8 mouse cellular contexts compared by ENCODE assay signal in genomic region chr12:55446746-55447395, GRCm38 (mm10). TPM values are rescaled to one million over a fixed set of nuclear protein-coding genes. Genes with fewer than 3 reads are reported as not detected.
A peak's percentile ranks its signal among the peaks of the same experiment; 100 is the strongest.
DNase-seq lines count a peak whose midpoint lies in the region; ATAC-seq lines count a peak whose summit lies in the region.

No protein-coding gene starts in this region.

- H3K27me3 ChIP-seq in forebrain, embryonic 14.5 days (replicated peaks; ENCODE audit: control insufficient read depth, insufficient read depth, low read length), result no peaks in the 10 kb centered on the region
- H3K27me3 ChIP-seq in liver, embryonic 15.5 days, result 0 out of 2 replicates have a peak, but pooled peaks cover 10% of the 10 kb centered on the region
- H3K27me3 ChIP-seq in neural tube, embryonic 11.5 days (ENCODE audit: control insufficient read depth, insufficient read depth, low read length), result no peaks in the 10 kb centered on the region
- H3K27me3 ChIP-seq in stomach, embryonic 16.5 days (ENCODE audit: control insufficient read depth, insufficient read depth, low read length), result no peaks in the 10 kb centered on the region

- H3K4me3 ChIP-seq in forebrain, embryonic 14.5 days (ENCODE audit: low read depth, low read length), result no peak overlapping the region
- H3K4me3 ChIP-seq in liver, embryonic 15.5 days (replicated peaks), result no peak overlapping the region
- H3K4me3 ChIP-seq in neural tube, embryonic 11.5 days (ENCODE audit: low read depth, low read length), result no peak overlapping the region
- H3K4me3 ChIP-seq in stomach, embryonic 16.5 days (replicated peaks; ENCODE audit: low read length), result no peak overlapping the region

- peak overlapping the region; percentile 10 for H3K9ac ChIP-seq in forebrain, embryonic 14.5 days (ENCODE audit: low read length)
- H3K9ac ChIP-seq in liver, embryonic 15.5 days, result no peak overlapping the region
- H3K9ac ChIP-seq in neural tube, embryonic 11.5 days (ENCODE audit: low read length), result peak overlapping the region; percentile 23
- H3K9ac ChIP-seq in stomach, embryonic 16.5 days (ENCODE audit: low read length), result peak overlapping the region; percentile 50

- peaks cover 16% of the 10 kb centered on the region for H3K4me1 ChIP-seq in forebrain, embryonic 14.5 days (ENCODE audit: control insufficient read depth, insufficient read depth, low read length)
- H3K4me1 ChIP-seq in liver, embryonic 15.5 days (replicated peaks), result peaks cover 24% of the 10 kb centered on the region
- no peaks in the 10 kb centered on the region; the same call in 1 of the 2 replicates for H3K4me1 ChIP-seq in neural tube, embryonic 11.5 days (ENCODE audit: control insufficient read depth, insufficient read depth, low read length)
- peaks cover 41% of the 10 kb centered on the region for H3K4me1 ChIP-seq in stomach, embryonic 16.5 days (ENCODE audit: control insufficient read depth, insufficient read depth, low read length)

- ATAC-seq in forebrain, embryonic 14.5 days, result peak; percentile 98
- peak; percentile 29; the same call in 1 of the 2 replicates for ATAC-seq in liver, embryonic 15.5 days (ENCODE audit: insufficient read depth)
- ATAC-seq in neural tube, embryonic 11.5 days (ENCODE audit: insufficient read depth, low FRiP score, low TSS enrichment), result peak; percentile 81
- ATAC-seq in stomach, embryonic 16.5 days (ENCODE audit: insufficient read depth, low FRiP score), result peak; percentile 44; the same call in 1 of the 2 replicates

- DNase-seq in B cell, adult 2 months, result peak; percentile 68 to 72
- DNase-seq in c-Kit-positive CD71-negative TER-119-negative erythroid progenitor cells, embryonic 14.5 days (ENCODE audit: low read depth), result peak; percentile 55
- DNase-seq in forebrain, embryonic 14.5 days (ENCODE audit: low spot score), result peak; percentile 94
- peak; percentile 91 to 92 for DNase-seq in heart, postnatal 10 days
- DNase-seq in kidney, postnatal 4 days, result peak; percentile 66 to 80
- peak; percentile 56 for DNase-seq in neural tube, embryonic 11.5 days (ENCODE audit: low spot score)

- peak overlapping the region; percentile 16; the same call in 1 of the 2 replicates for H3K4me2 ChIP-seq in forebrain, embryonic 14.5 days (ENCODE audit: low read length)
- no peak overlapping the region; the same call in 1 of the 2 replicates for H3K4me2 ChIP-seq in liver, embryonic 15.5 days
- H3K4me2 ChIP-seq in neural tube, embryonic 11.5 days (ENCODE audit: low read depth), result no peak overlapping the region
- H3K4me2 ChIP-seq in stomach, embryonic 16.5 days (ENCODE audit: low read depth, low read length), result 0 out of 2 replicates have a peak overlapping the region, but pooled peaks have one; percentile 12

- no peaks in the 10 kb centered on the region for H3K36me3 ChIP-seq in forebrain, embryonic 14.5 days (ENCODE audit: control insufficient read depth, insufficient read depth, low read length)
- no peaks in the 10 kb centered on the region for H3K36me3 ChIP-seq in liver, embryonic 15.5 days (replicated peaks)
- no peaks in the 10 kb centered on the region for H3K36me3 ChIP-seq in neural tube, embryonic 11.5 days (ENCODE audit: control insufficient read depth, insufficient read depth, low read length)
- no peaks in the 10 kb centered on the region for H3K36me3 ChIP-seq in stomach, embryonic 16.5 days (ENCODE audit: control insufficient read depth, insufficient read depth, low read length)

- intact Hi-C loops in heart, postnatal 10 days (cut with DNase I), result loop anchor here (1.0 to 10.0 kb wide), 2 partner anchors 45 to 462 kb away; partner anchors contain the start of genes Gm20403 and Nfkbia

- WGBS in forebrain, embryonic 14.5 days, result 19% methylated on average over 13 of the region's 13 CpGs
- 16% methylated on average over 13 of the region's 13 CpGs for WGBS in liver, embryonic 15.5 days (ENCODE audit: insufficient replicate concordance)
- 38% methylated on average over 13 of the region's 13 CpGs for whole genome bisulfite sequencing in neural tube, embryonic 11.5 days
- WGBS in stomach, embryonic 16.5 days, result 34% methylated on average over 13 of the region's 13 CpGs

- no peaks in the 10 kb centered on the region for H3K9me3 ChIP-seq in forebrain, embryonic 14.5 days (replicated peaks; ENCODE audit: control insufficient read depth, low read length)
- H3K9me3 ChIP-seq in liver, embryonic 15.5 days (replicated peaks), result no peaks in the 10 kb centered on the region
- H3K9me3 ChIP-seq in neural tube, embryonic 11.5 days (ENCODE audit: control insufficient read depth, low read length), result no peaks in the 10 kb centered on the region
- H3K9me3 ChIP-seq in stomach, embryonic 16.5 days (replicated peaks; ENCODE audit: control insufficient read depth, low read length), result no peaks in the 10 kb centered on the region

- peak overlapping the region; percentile 76 for H3K27ac ChIP-seq in forebrain, embryonic 14.5 days (ENCODE audit: low read depth, low read length)
- H3K27ac ChIP-seq in liver, embryonic 15.5 days (replicated peaks), result peak overlapping the region; percentile 68
- H3K27ac ChIP-seq in neural tube, embryonic 11.5 days (ENCODE audit: low read depth, low read length), result 0 out of 2 replicates have a peak overlapping the region, but pooled peaks have one; percentile 42
- H3K27ac ChIP-seq in stomach, embryonic 16.5 days (ENCODE audit: low read length), result peak overlapping the region; percentile 92

RNA-seq across cellular contexts. Expression of gene Nfkbia, which starts 45.6 kb away (rescaled TPM):
- 40.0 and 49.7 TPM in 2 replicates for polyA plus RNA-seq in forebrain, embryonic 14.5 days (2014; fragmentation: Nextera tagmentation; extraction: Ambion mirVana)
- 10 to 100 TPM; 45.7 to 65.3 TPM for total RNA-seq in heart, postnatal 10 days (2021)
- 22.9 and 24.4 TPM in 2 replicates for polyA plus RNA-seq in liver, embryonic 15.5 days (2015; fragmentation: Nextera tagmentation; extraction: Ambion mirVana)
- polyA plus RNA-seq in neural tube, embryonic 11.5 days (2014; fragmentation: Nextera tagmentation; extraction: Ambion mirVana), result 44.7 and 46.9 TPM in 2 replicates
- polyA plus RNA-seq in stomach, embryonic 16.5 days (2015; fragmentation: Nextera tagmentation; extraction: Ambion mirVana), result 86.6 and 93.5 TPM in 2 replicates

Comparison
In these comparisons a context has a peak if more than half of its experiments do, and no peak if none do; other contexts are left out.
1. ATAC-seq: peak in every context shown above with its lines; median percentile 98 in forebrain, embryonic 14.5 days; 81 in neural tube, embryonic 11.5 days; 44 in stomach, embryonic 16.5 days; 29 in liver, embryonic 15.5 days.
2. H3K27ac ChIP-seq: peak in every context shown above with its lines; median percentile 92 in stomach, embryonic 16.5 days; 76 in forebrain, embryonic 14.5 days; 68 in liver, embryonic 15.5 days; 42 in neural tube, embryonic 11.5 days.
3. H3K4me2 ChIP-seq: peak in forebrain, embryonic 14.5 days (single experiment) and stomach, embryonic 16.5 days (single experiment); none in liver, embryonic 15.5 days (single experiment) and neural tube, embryonic 11.5 days (single experiment).
4. Peak in every context shown above with its lines, with median percentiles within 50 percentile points of each other: DNase-seq.